Mouse (Mus musculus): ENCODE data around the gene Mcmbp. TPM values are rescaled to one million over a fixed set of nuclear protein-coding genes. Genes with fewer than 3 reads are reported as not detected.

Gene Mcmbp
- total RNA-seq, 2 experiments from 2014 or later: 27.5 to 27.7 TPM

Other genes with a start within 250 kb of the Mcmbp start
- 1 to 10 TPM; 4.6 to 4.9 TPM for gene Bag3, start 216.9 kb downstream of the Mcmbp start, total RNA-seq (2021)
- 100 to 1,000 TPM; 267 to 278 TPM for gene Inpp5f, start 129.2 kb downstream of the Mcmbp start, total RNA-seq (2021)
- gene Sec23ip, start 4.4 kb upstream of the Mcmbp start, total RNA-seq (2021): 10 to 100 TPM; 34.5 to 39.2 TPM

Data from left cerebral cortex, postnatal 10 days (tissue).